Mouse (Mus musculus) limb, embryonic 14.5 days (tissue): ENCODE measurements around the gene Ptx3. TPM values are rescaled to one million over a fixed set of nuclear protein-coding genes. Genes with fewer than 3 reads are reported as not detected.

Source experiments
- ATAC-seq: fragments of 200-750 bp; cut with Nextera tagmentation; 2 replicates; pipeline ENCODE4 v1.8.0; 2017; ENCODE audit warnings: low read depth, moderate number of reproducible peaks, moderate TSS enrichment; ENCODE audit not compliant: low FRiP score
- DNase-seq: peaks from one replicate; pipeline ENCODE4 v3.0.0-alpha.2; 2015; ENCODE audit warnings: low spot score
- H3K27ac ChIP-seq: fragments of 300-500 bp; sonication (generic); replicated peaks from 2 replicates; pipeline ENCODE4 v1.5.1; 2014; ENCODE audit warnings: low read depth, mild to moderate bottlenecking, low read length, moderate library complexity, mixed read lengths
- H3K27me3 ChIP-seq: fragments of 300-500 bp; sonication (generic); 2 replicates; pipeline ENCODE4 v1.6.1; 2014; ENCODE audit warnings: low read length, mixed read lengths; ENCODE audit not compliant: control insufficient read depth, insufficient read depth
- H3K36me3 ChIP-seq: fragments of 300-500 bp; sonication (generic); 2 replicates; pipeline ENCODE4 v1.6.1; 2014; ENCODE audit warnings: mild to moderate bottlenecking, low read length, moderate library complexity, mixed read lengths; ENCODE audit not compliant: control insufficient read depth, insufficient read depth
- H3K4me1 ChIP-seq: fragments of 300-500 bp; sonication (generic); 2 replicates; pipeline ENCODE4 v1.6.1; 2014; ENCODE audit warnings: antibody characterized with exemption, low read length, mixed read lengths; ENCODE audit not compliant: control insufficient read depth, insufficient read depth
- H3K4me2 ChIP-seq: fragments of 300-500 bp; sonication (generic); replicated peaks from 2 replicates; pipeline ENCODE4 v1.6.1; 2014; ENCODE audit warnings: low read depth, mild to moderate bottlenecking, low read length, moderate library complexity; ENCODE audit not compliant: severe bottlenecking
- H3K4me3 ChIP-seq: fragments of 300-500 bp; sonication (generic); replicated peaks from 2 replicates; pipeline ENCODE4 v1.5.1; 2014; ENCODE audit warnings: low read length
- H3K9ac ChIP-seq: fragments of 300-500 bp; sonication (generic); 2 replicates; pipeline ENCODE4 v1.6.1; 2014; ENCODE audit warnings: mild to moderate bottlenecking, low read depth, low read length, moderate library complexity; ENCODE audit not compliant: severe bottlenecking
- H3K9me3 ChIP-seq: fragments of 300-500 bp; sonication (generic); 2 replicates; pipeline ENCODE4 v1.6.1; 2016; ENCODE audit warnings: low read length; ENCODE audit not compliant: control insufficient read depth
- POLR2A ChIP-seq: fragments of 200-500 bp; IDR thresholded peaks from 2 replicates; pipeline ENCODE4 v1.8.0; 2012; ENCODE audit warnings: inconsistent platforms, mild to moderate bottlenecking, moderate library complexity, borderline replicate concordance; ENCODE audit not compliant: insufficient read depth, insufficient read length; ENCODE audit errors: extremely low read depth
- WGBS: fragments of 180-500 bp; shearing (Covaris S2); extraction: QIAGEN DNeasy Blood & Tissue Kit; methylation state at CpG from one replicate; pipeline ENCODE4 v1.1.7; 2014; 5-methylcytosine and 5-hydroxymethylcytosine counted together
- polyA plus RNA-seq, 2 experiments: library from polyadenylated mRNA; depleted of rRNA in 1 of 2; stranded (reverse) in 1 of 2; unstranded in 1 of 2; fragments of >200 nt; fragmentation: Nextera tagmentation in 1 of 2; extraction: Ambion mirVana in 1 of 2; gene quantifications; 2 replicates each; pipeline versions ENCODE4 v1.2.1 to v1.2.3; 2012 to 2014

Ptx3 gene
- polyA plus RNA-seq (2012; rRNA removed), result 44.8 and 46.2 TPM in 2 replicates
- polyA plus RNA-seq (2014; fragmentation: Nextera tagmentation; extraction: Ambion mirVana), result 41.5 and 50.4 TPM in 2 replicates

- WGBS, result 3% methylated on average over 20 of the region's 20 CpGs
- peak within 1 kb of the TSS; percentile 92 for H3K27ac ChIP-seq
- no peaks in the 10 kb centered on the region for H3K9me3 ChIP-seq
- peaks cover 18% of the 10 kb centered on the region; the same call in 1 of the 2 replicates for H3K4me1 ChIP-seq
- ATAC-seq (peak; percentile 27; the same call in 1 of the 2 replicates), DNase-seq (peak; percentile 47)
- H3K4me2 ChIP-seq, result peak within 1 kb of the TSS; percentile 97
- peaks cover 3% of the 10 kb centered on the region; the same call in 1 of the 2 replicates for H3K36me3 ChIP-seq
- H3K4me3 ChIP-seq, result peak within 1 kb of the TSS; percentile 51
- H3K27me3 ChIP-seq, result no peaks in the 10 kb centered on the region
- peak; percentile 51; the same call in 1 of the 2 replicates for TF ChIP-seq POLR2A
- H3K9ac ChIP-seq, result peak within 1 kb of the TSS; percentile 73
These were observed at the start of gene Ptx3 for GRCm38 (mm10) chr3:66219655-66220191. Ptx3 (plus strand) TSS chr3:66219910.

GRCm38 (mm10) chr3:66172907-66173306 lies 46.8 kb upstream of the Ptx3 start:
- H3K4me1 ChIP-seq, result peaks cover 5% of the 10 kb centered on the region; the same call in 1 of the 2 replicates
- no peak overlapping the region for H3K4me3 ChIP-seq
- H3K9ac ChIP-seq, result no peak overlapping the region
- H3K27ac ChIP-seq, result peak overlapping the region; percentile 74
- 28% methylated on average over 5 of the region's 5 CpGs for WGBS
- no peak overlapping the region for H3K4me2 ChIP-seq
- TF ChIP-seq POLR2A, result no peak
- H3K9me3 ChIP-seq, result no peaks in the 10 kb centered on the region
- ATAC-seq, result peak; percentile 81
- no peaks in the 10 kb centered on the region for H3K27me3 ChIP-seq
- peak; percentile 87 for DNase-seq
- H3K36me3 ChIP-seq, result no peaks in the 10 kb centered on the region

GRCm38 (mm10) chr3:66179647-66180046 lies 40.1 kb upstream of the Ptx3 start:
- Histone ChIP-seq H3K9ac (no peak overlapping the region), H3K9me3 (no peaks in the 10 kb centered on the region), H3K4me2 (no peak overlapping the region), H3K27ac (no peak overlapping the region), H3K4me1 (no peaks in the 10 kb centered on the region), H3K27me3 (no peaks in the 10 kb centered on the region), H3K4me3 (no peak overlapping the region), H3K36me3 (no peaks in the 10 kb centered on the region)
- no peak for DNase-seq
- TF ChIP-seq POLR2A, result no peak
- ATAC-seq, result no peak
- 79% methylated on average over 2 of the region's 2 CpGs for WGBS

GRCm38 (mm10) chr3:66193910-66194562 lies 25.7 kb upstream of the Ptx3 start:
- Histone ChIP-seq H3K4me3 (no peak overlapping the region), H3K27ac (no peak overlapping the region), H3K27me3 (no peaks in the 10 kb centered on the region), H3K4me1 (no peaks in the 10 kb centered on the region), H3K9me3 (no peaks in the 10 kb centered on the region), H3K36me3 (no peaks in the 10 kb centered on the region), H3K9ac (no peak overlapping the region), H3K4me2 (no peak overlapping the region)
- ATAC-seq, result no peak
- no peak for DNase-seq
- 63% methylated on average over 3 of the region's 3 CpGs for WGBS
- TF ChIP-seq POLR2A, result no peak

GRCm38 (mm10) chr3:66208836-66209573 lies 10.7 kb upstream of the Ptx3 start:
- no peaks in the 10 kb centered on the region for H3K27me3 ChIP-seq
- H3K4me3 ChIP-seq, result no peak overlapping the region
- TF ChIP-seq POLR2A, result no peak
- DNase-seq (no peak), ATAC-seq (no peak)
- no peak overlapping the region for H3K9ac ChIP-seq
- no peaks in the 10 kb centered on the region; the same call in 1 of the 2 replicates for H3K4me1 ChIP-seq
- no peak overlapping the region for H3K27ac ChIP-seq
- no peak overlapping the region for H3K4me2 ChIP-seq
- 69% methylated on average over 4 of the region's 4 CpGs for WGBS
- no peaks in the 10 kb centered on the region for H3K36me3 ChIP-seq
- no peaks in the 10 kb centered on the region for H3K9me3 ChIP-seq
